Mouse (Mus musculus) stomach, postnatal 0 days (tissue): ENCODE results near the gene Dact1.

Experiments used
- CTCF ChIP-seq: IDR thresholded peaks from 2 replicates; pipeline ENCODE4 v1.5.1; 2016; ENCODE audit warnings: antibody characterized with exemption, low read depth, mild to moderate bottlenecking, moderate library complexity
- EP300 ChIP-seq: optimal IDR thresholded peaks from 2 replicates; pipeline ENCODE3; 2016; ENCODE audit warnings: antibody characterized with exemption

- TF ChIP-seq EP300, result no peak
- no peak for TF ChIP-seq CTCF
Measured at GRCm38 (mm10) chr12:71310068-71310931, 616 bp downstream of the Dact1 start.
